Mouse (Mus musculus) MEL (cell line): ENCODE data around the gene Cyfip2.

Source experiments
- CTCF ChIP-seq, 3 experiments: IDR thresholded peaks in 2 of 3; conservative IDR thresholded peaks in 1 of 3; 2 replicates each; pipeline ENCODE4 v1.5.1; 2011 to 2012; ENCODE audit warnings: low read length in 3 of 3, low read depth in 2 of 3, mild to moderate bottlenecking in 2 of 3, improper control_type of control experiment in 1 of 3, inconsistent platforms in 1 of 3, mixed read lengths in 1 of 3, moderate library complexity in 1 of 3; ENCODE audit not compliant: control insufficient read depth in 1 of 3, insufficient read depth in 1 of 3, poor library complexity in 1 of 3, severe bottlenecking in 1 of 3
- E2F4 ChIP-seq: IDR thresholded peaks from 2 replicates; pipeline ENCODE4 v1.6.1; 2011; ENCODE audit warnings: low read depth, low read length, improper control_type of control experiment, borderline replicate concordance
- GATA1 ChIP-seq: IDR thresholded peaks from 2 replicates; pipeline ENCODE4 v1.6.1; 2011; ENCODE audit warnings: low read depth, low read length, improper control_type of control experiment
- HCFC1 ChIP-seq: IDR thresholded peaks from 2 replicates; pipeline ENCODE4 v1.6.1; 2012; ENCODE audit warnings: low read depth, mild to moderate bottlenecking, inconsistent platforms, low read length, improper control_type of control experiment, moderate library complexity
- MAX ChIP-seq: IDR thresholded peaks from 2 replicates; pipeline ENCODE4 v1.6.1; 2011; ENCODE audit warnings: low read length, improper control_type of control experiment
- MAZ ChIP-seq: IDR thresholded peaks from 2 replicates; pipeline ENCODE4 v1.6.1; 2012; ENCODE audit warnings: low read depth, mild to moderate bottlenecking, inconsistent platforms, low read length, improper control_type of control experiment
- POLR2A ChIP-seq, 2 experiments: IDR thresholded peaks; 2 replicates each; pipeline ENCODE4 v1.6.1; 2011 to 2012; ENCODE audit warnings: low read length in 2 of 2, mild to moderate bottlenecking in 2 of 2, control low read depth in 1 of 2, improper control_type of control experiment in 1 of 2, low read depth in 1 of 2, moderate library complexity in 1 of 2; ENCODE audit not compliant: control insufficient read depth in 1 of 2, insufficient read depth in 1 of 2, poor library complexity in 1 of 2
- POLR2AphosphoS2 ChIP-seq: IDR thresholded peaks from 2 replicates; pipeline ENCODE4 v1.6.1; 2011; ENCODE audit warnings: low read length, improper control_type of control experiment
- RAD21 ChIP-seq: IDR thresholded peaks from 2 replicates; pipeline ENCODE4 v1.6.1; 2011; ENCODE audit warnings: mild to moderate bottlenecking, low read depth, low read length, improper control_type of control experiment
- SIN3A ChIP-seq: IDR thresholded peaks from 2 replicates; pipeline ENCODE4 v1.6.1; 2012; ENCODE audit warnings: low read length, improper control_type of control experiment, inconsistent platforms
- TAL1 ChIP-seq: IDR thresholded peaks from 2 replicates; pipeline ENCODE4 v1.6.1; 2012; ENCODE audit warnings: mild to moderate bottlenecking, inconsistent platforms, low read length, moderate library complexity, mixed read lengths
- ZNF384 ChIP-seq: IDR thresholded peaks from 2 replicates; pipeline ENCODE4 v1.6.1; 2012; ENCODE audit warnings: low read depth, mild to moderate bottlenecking, inconsistent platforms, low read length, improper control_type of control experiment

- TF ChIP-seq TAL1: no peak
- TF ChIP-seq POLR2A (IDR thresholded peaks at IDR 0.05; ENCODE audit: control insufficient read depth in 1 of 2, insufficient read depth in 1 of 2, low read depth in 1 of 2, low read length in 2 of 2, poor library complexity in 1 of 2): no peak
- TF ChIP-seq ZNF384: no peak
- TF ChIP-seq SIN3A: no peak
- no peak for TF ChIP-seq HCFC1
- TF ChIP-seq MAX: no peak
- no peak for TF ChIP-seq E2F4
- TF ChIP-seq CTCF (IDR thresholded peaks at IDR 0.05 in 2 of 3, conservative IDR thresholded peaks at IDR 0.05 in 1 of 3; ENCODE audit: control insufficient read depth in 1 of 3, insufficient read depth in 1 of 3, low read depth in 2 of 3, low read length in 3 of 3, poor library complexity in 1 of 3, severe bottlenecking in 1 of 3): no peak
- TF ChIP-seq RAD21: no peak
- TF ChIP-seq GATA1: no peak
- no peak for TF ChIP-seq MAZ
- no peak for TF ChIP-seq POLR2AphosphoS2
Measured at GRCm38 (mm10) chr11:46218584-46218983, 94.1 kb downstream of the Cyfip2 start.
